Comparison of ENCODE assay signal across 16 mouse cellular contexts in genomic region chr8:94272612-94273011, GRCm38 (mm10). TPM values are rescaled to one million over a fixed set of nuclear protein-coding genes. Genes with fewer than 3 reads are reported as not detected.
"Had no signal": no experiment of that assay in that cellular context is flagged by ENCODE, and none has a peak within 500 bp of the region (broad histone marks: within the 10 kb centered on the region; RNA-seq: fewer than 3 reads in every experiment).

No protein-coding gene starts in this region.

- H3K4me2 ChIP-seq: neural tube, embryonic 13.5 days; neural tube, embryonic 15.5 days; stomach, embryonic 15.5 days had no signal

- H3K27ac ChIP-seq: neural tube, embryonic 13.5 days; neural tube, embryonic 15.5 days; stomach, embryonic 15.5 days; stomach, postnatal 0 days had no signal

- H3K36me3 ChIP-seq: neural tube, embryonic 13.5 days; neural tube, embryonic 15.5 days; stomach, embryonic 15.5 days had no signal

- H3K9ac ChIP-seq: neural tube, embryonic 13.5 days; neural tube, embryonic 15.5 days; stomach, embryonic 15.5 days had no signal

- H3K4me3 ChIP-seq: neural tube, embryonic 13.5 days; neural tube, embryonic 15.5 days; stomach, embryonic 15.5 days had no signal

- DNase-seq: right cerebral cortex, adult 18-20 months; right cerebral cortex, postnatal 14 days; right cerebral cortex, postnatal 25 days; right cerebral cortex, postnatal 4 days; spleen, adult 18-20 months; thymus, adult 18-20 months; thymus, adult 2 months; thymus, postnatal 14 days; thymus, postnatal 25 days; thymus, postnatal 36 days; thymus, postnatal 4 days had no signal

- H3K9me3 ChIP-seq: neural tube, embryonic 13.5 days; neural tube, embryonic 15.5 days; stomach, embryonic 15.5 days had no signal

- H3K27me3 ChIP-seq: neural tube, embryonic 13.5 days; neural tube, embryonic 15.5 days; stomach, embryonic 15.5 days had no signal

RNA-seq across cellular contexts. Expression of gene Slc12a3, which starts 56.4 kb away (rescaled TPM):
- polyA plus RNA-seq: stomach, embryonic 14.5 days had no signal
